8 mouse cellular contexts compared by ENCODE assay signal in genomic region chrX:150956522-150957300, GRCm38 (mm10).
DNase-seq lines count a peak whose midpoint lies in the region; ATAC-seq and TF ChIP-seq lines count a peak whose summit lies in the region.

No protein-coding gene starts in this region.

- H3K9me3 ChIP-seq in lung, embryonic 14.5 days (ENCODE audit: low read depth, low read length), result no peaks in the 10 kb centered on the region

- H3K36me3 ChIP-seq in lung, embryonic 14.5 days (ENCODE audit: insufficient read depth), result no peaks in the 10 kb centered on the region

- peak; percentile 67 for TF ChIP-seq CTCF in lung, embryonic 14.5 days (IDR thresholded peaks at IDR 0.05; ENCODE audit: low read depth)

- no peaks in the 10 kb centered on the region for H3K27me3 ChIP-seq in lung, embryonic 14.5 days (ENCODE audit: insufficient read depth, low read length)

- peak; percentile 93 for DNase-seq in MN1 (ENCODE audit: low spot score)
- DNase-seq in cerebellum, adult 8-10 months, result peak; percentile 5
- DNase-seq in frontal cortex, adult 2 months (ENCODE audit: extremely low spot score in 1 of 2, low spot score in 1 of 2), result peak; percentile 17 to 38
- DNase-seq in layer of hippocampus, adult 8-10 months (ENCODE audit: low spot score in 2 of 2), result peak; percentile 25 to 40
- peak; percentile 91 for DNase-seq in lung, embryonic 14.5 days
- peak; percentile 33 for DNase-seq in ovary, postnatal 10 days (ENCODE audit: low spot score)
- DNase-seq in thymus, postnatal 14 days, result peak; percentile 63

- 13% methylated on average over 25 of the region's 25 CpGs for WGBS in lung, embryonic 14.5 days

- ATAC-seq in hematopoietic stem cell, adult 5-6 weeks (replicated peaks in 1 of 2; ENCODE audit: insufficient read depth in 1 of 2, low FRiP score in 2 of 2, low TSS enrichment in 1 of 2, low read depth in 1 of 2, poor library complexity in 2 of 2, severe bottlenecking in 2 of 2), result peak; percentile 89 to 97
- ATAC-seq in lung, embryonic 14.5 days (ENCODE audit: insufficient read depth), result peak; percentile 97

- H3K9ac ChIP-seq in lung, embryonic 14.5 days, result no peak overlapping the region

- H3K4me2 ChIP-seq in lung, embryonic 14.5 days, result peak overlapping the region; percentile 51

- peak overlapping the region; percentile 9; the same call in 1 of the 2 replicates for H3K4me3 ChIP-seq in lung, embryonic 14.5 days (ENCODE audit: low read depth, low read length)

- H3K27ac ChIP-seq in lung, embryonic 14.5 days (ENCODE audit: low read depth), result peak overlapping the region; percentile 75; the same call in 1 of the 2 replicates

- no peaks in the 10 kb centered on the region for H3K4me1 ChIP-seq in lung, embryonic 14.5 days (ENCODE audit: insufficient read depth)

Comparison
In these comparisons a context has a peak if more than half of its experiments do, and no peak if none do; other contexts are left out.
1. Peak in every context shown above with its lines: DNase-seq, ATAC-seq, H3K4me3 ChIP-seq and H3K27ac ChIP-seq.
2. DNase-seq: peak in every context shown above with its lines; median percentile 93 in MN1; 91 in lung, embryonic 14.5 days; 63 in thymus, postnatal 14 days; 33 in ovary, postnatal 10 days; 32 in layer of hippocampus, adult 8-10 months; 28 in frontal cortex, adult 2 months; 5 in cerebellum, adult 8-10 months.